Mouse (Mus musculus): ENCODE data around the gene Mvb12b.

Gene Mvb12b

GRCm38 (mm10) chr2:33885264-33885651, 2.5 kb downstream of the Mvb12b start:
- no peak for DNase-seq (ENCODE audit: low spot score)

GRCm38 (mm10) chr2:33884623-33885263, 3.0 kb downstream of the Mvb12b start:
- no peak for DNase-seq (ENCODE audit: low spot score)

- no peak for DNase-seq (ENCODE audit: low spot score)
These were observed 8.5 kb downstream of the Mvb12b start for GRCm38 (mm10) chr2:33879223-33879622.

GRCm38 (mm10) chr2:33878437-33878836, 9.3 kb downstream of the Mvb12b start:
- DNase-seq (ENCODE audit: low spot score): no peak

- DNase-seq (ENCODE audit: low spot score): no peak
These were observed 9.9 kb downstream of the Mvb12b start for GRCm38 (mm10) chr2:33877663-33878360.

- DNase-seq (ENCODE audit: low spot score): peak; percentile 78
These were observed 11.0 kb downstream of the Mvb12b start for GRCm38 (mm10) chr2:33876529-33877290.

- no peak for DNase-seq (ENCODE audit: low spot score)
These were observed 12.2 kb downstream of the Mvb12b start for GRCm38 (mm10) chr2:33875594-33875993.

- DNase-seq (ENCODE audit: low spot score): no peak
These were observed 12.7 kb downstream of the Mvb12b start for GRCm38 (mm10) chr2:33874856-33875576.

- DNase-seq (ENCODE audit: low spot score): no peak
These were observed 13.4 kb downstream of the Mvb12b start for GRCm38 (mm10) chr2:33874367-33874766.

GRCm38 (mm10) chr2:33873501-33873900, 14.2 kb downstream of the Mvb12b start:
- no peak for DNase-seq (ENCODE audit: low spot score)

- DNase-seq (ENCODE audit: low spot score): no peak
These were observed 14.9 kb downstream of the Mvb12b start for GRCm38 (mm10) chr2:33872841-33873271.

GRCm38 (mm10) chr2:33871181-33871520, 16.6 kb downstream of the Mvb12b start:
- no peak for DNase-seq (ENCODE audit: low spot score)

GRCm38 (mm10) chr2:33870369-33871180, 17.2 kb downstream of the Mvb12b start:
- DNase-seq (ENCODE audit: low spot score): no peak

- no peak for DNase-seq (ENCODE audit: low spot score)
These were observed 17.9 kb downstream of the Mvb12b start for GRCm38 (mm10) chr2:33869689-33870343.

GRCm38 (mm10) chr2:33868996-33869688, 18.6 kb downstream of the Mvb12b start:
- no peak for DNase-seq (ENCODE audit: low spot score)

GRCm38 (mm10) chr2:33868322-33868721, 19.4 kb downstream of the Mvb12b start:
- DNase-seq (ENCODE audit: low spot score): no peak

GRCm38 (mm10) chr2:33856746-33857145, 31.0 kb downstream of the Mvb12b start:
- DNase-seq (ENCODE audit: low spot score): no peak

GRCm38 (mm10) chr2:33853011-33853976, 34.5 kb downstream of the Mvb12b start:
- DNase-seq (ENCODE audit: low spot score): no peak

- DNase-seq (ENCODE audit: low spot score): no peak
These were observed 40.4 kb downstream of the Mvb12b start for GRCm38 (mm10) chr2:33847196-33847834.

Data from left cerebral cortex, adult 11 months (tissue).